Mouse (Mus musculus): ENCODE data around the gene Ddr2.

GRCm38 (mm10) chr1:169986166-169986565 is 124.4 kb downstream of the Ddr2 start:
- TF ChIP-seq CTCF (IDR thresholded peaks at IDR 0.05; ENCODE audit: control insufficient read depth, insufficient read depth, low read length): no peak
- no peak for TF ChIP-seq POLR2A (IDR thresholded peaks at IDR 0.05; ENCODE audit: borderline replicate concordance, control insufficient read depth, low read depth, low read length)
